Mouse (Mus musculus) G1E (cell line): ENCODE data around the gene Armc8. TPM values are rescaled to one million over a fixed set of nuclear protein-coding genes. Genes with fewer than 3 reads are reported as not detected.

Experiments used
- ATAC-seq: 2 replicates; pipeline ENCODE4 v1.8.0; 2016; ENCODE audit warnings: mild to moderate bottlenecking; ENCODE audit not compliant: insufficient number of reproducible peaks, poor library complexity, low FRiP score, severe bottlenecking; ENCODE audit errors: extremely low read depth
- DNase-seq: peaks from one replicate; pipeline ENCODE4 v3.0.0; 2012; ENCODE audit warnings: low spot score
- H3K27me3 ChIP-seq: 2 replicates; pipeline ENCODE4 v1.6.1; 2012; ENCODE audit warnings: mild to moderate bottlenecking, low read length, inconsistent platforms; ENCODE audit not compliant: insufficient read depth
- H3K36me3 ChIP-seq: replicated peaks from 2 replicates; pipeline ENCODE3; 2012; ENCODE audit warnings: mild to moderate bottlenecking, inconsistent platforms
- H3K4me1 ChIP-seq: 2 replicates; pipeline ENCODE4 v1.6.1; 2012; ENCODE audit warnings: low read depth, low read length, inconsistent platforms, mixed read lengths; ENCODE audit not compliant: insufficient read depth
- H3K4me3 ChIP-seq: 2 replicates; pipeline ENCODE4 v1.5.1; 2012; ENCODE audit warnings: low read depth, mild to moderate bottlenecking, inconsistent platforms, low read length, moderate library complexity, mixed read lengths
- H3K9me3 ChIP-seq: replicated peaks from 2 replicates; pipeline ENCODE4 v1.6.1; 2012; ENCODE audit warnings: inconsistent platforms
- CTCF ChIP-seq: IDR thresholded peaks from 2 replicates; pipeline ENCODE4 v1.5.1; 2012; ENCODE audit warnings: low read depth, low read length, inconsistent platforms, mixed read lengths
- GATA1 ChIP-seq: IDR thresholded peaks from 2 replicates; pipeline ENCODE4 v1.6.1; 2012; ENCODE audit warnings: borderline replicate concordance, low read length, inconsistent platforms, mixed read lengths
- GATA2 ChIP-seq: IDR thresholded peaks from 2 replicates; pipeline ENCODE4 v1.6.1; 2012; ENCODE audit warnings: low read depth, low read length, inconsistent platforms, borderline replicate concordance
- POLR2AphosphoS5 ChIP-seq: IDR thresholded peaks from 2 replicates; pipeline ENCODE4 v1.6.1; 2012; ENCODE audit warnings: low read depth, low read length, inconsistent platforms; ENCODE audit not compliant: insufficient replicate concordance
- TAL1 ChIP-seq: conservative IDR thresholded peaks from 2 replicates; pipeline ENCODE4 v1.6.1; 2012; ENCODE audit warnings: low read depth, low read length, inconsistent platforms, mixed read lengths
- polyA plus RNA-seq: library from polyadenylated mRNA; stranded (reverse); fragments of >175 nt; gene quantifications from 2 replicates; pipeline ENCODE4 v1.2.3, GENCODE M21; 2012
- total RNA-seq, 2 experiments: library from RNA; stranded (forward) in 1 of 2; stranded (reverse) in 1 of 2; fragments of 200-1000 nt in 1 of 2; fragments of >200 nt in 1 of 2; fragmentation: Nextera tagmentation in 1 of 2; gene quantifications; 2 replicates each; pipeline ENCODE4 v1.2.3; 2014 to 2017

Gene Armc8
- total and polyA plus RNA-seq, 3 experiments = 3.6 to 29.1 (median 27.8) TPM

DNA sequence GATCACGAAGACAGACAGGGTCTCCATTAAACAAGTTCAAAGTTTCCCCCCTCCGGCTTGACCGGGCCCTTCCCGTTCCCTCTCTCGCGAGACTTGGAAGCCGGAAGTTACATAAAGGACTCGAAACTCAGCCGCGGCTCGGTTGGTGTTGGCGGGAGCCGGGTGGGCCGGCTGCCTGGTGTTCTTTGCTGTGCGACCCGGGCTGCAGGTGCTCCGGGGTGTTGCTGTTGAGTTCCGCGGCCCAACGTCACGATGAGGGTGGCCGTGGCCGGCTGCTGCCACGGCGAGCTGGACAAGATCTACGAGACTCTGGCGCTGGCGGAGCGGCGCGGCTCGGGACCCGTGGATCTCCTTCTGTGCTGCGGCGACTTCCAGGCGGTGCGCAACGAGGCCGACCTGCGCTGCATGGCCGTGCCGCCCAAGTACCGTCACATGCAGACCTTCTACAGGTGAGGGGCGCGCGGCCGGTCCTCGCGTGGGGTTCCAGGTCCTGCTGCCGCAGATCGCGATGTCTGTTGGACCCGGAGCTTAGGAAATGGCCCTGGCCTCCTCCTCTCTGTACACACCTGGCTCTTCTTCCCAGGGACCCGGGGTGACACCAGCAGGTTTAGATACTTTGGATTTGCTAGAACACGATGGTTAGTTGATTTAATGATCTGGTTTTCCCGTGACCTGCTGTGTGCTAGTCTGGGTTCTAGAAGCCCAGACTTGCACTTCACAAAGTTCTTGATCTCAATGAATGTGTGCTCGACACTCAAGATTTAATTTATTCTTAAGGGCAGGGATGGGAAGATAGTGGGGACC, 7.2 kb upstream of the Armc8 start, which contains the start of gene Dbr1:
Gene Dbr1 (plus strand): TSS at position 123 of the 804 bp plus-strand sequence.
- H3K27me3 ChIP-seq = no peaks in the 10 kb centered on the region
- no peaks in the 10 kb centered on the region for H3K9me3 ChIP-seq
- ATAC-seq (peak; percentile 95), DNase-seq (peak; percentile 92)
- H3K36me3 ChIP-seq = peaks cover 31% of the 10 kb centered on the region
- peaks cover 23% of the 10 kb centered on the region for H3K4me1 ChIP-seq
- peak within 1 kb of the TSS; percentile 100 for H3K4me3 ChIP-seq
- TF ChIP-seq GATA2 (no peak), TAL1 (no peak), GATA1 (no peak), CTCF (no peak), POLR2AphosphoS5 (no peak)

DNA sequence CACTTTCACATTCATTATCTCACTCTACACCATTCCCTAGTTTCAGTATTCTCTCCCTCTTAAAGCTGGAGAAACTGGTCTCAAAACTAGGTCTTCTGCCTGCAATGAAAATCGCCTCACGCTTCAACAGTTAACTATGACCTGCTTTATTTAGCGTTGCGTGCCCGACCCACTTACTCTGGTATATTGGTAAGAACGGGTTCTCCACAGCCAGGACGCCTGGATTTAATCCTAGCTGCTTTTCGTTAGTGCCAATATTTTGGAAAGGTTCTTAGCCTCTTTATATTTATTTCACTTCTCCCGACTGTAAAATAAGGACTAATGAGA, 335 bp upstream of the Armc8 start:
- H3K4me1 ChIP-seq = peaks cover 12% of the 10 kb centered on the region
- DNase-seq (no peak), ATAC-seq (peak; percentile 24; the same call in 1 of the 2 replicates)
- H3K4me3 ChIP-seq = peak overlapping the region; percentile 94
- peaks cover 5% of the 10 kb centered on the region for H3K36me3 ChIP-seq
- no peaks in the 10 kb centered on the region for H3K9me3 ChIP-seq
- TF ChIP-seq TAL1 (no peak), CTCF (no peak), GATA2 (no peak), POLR2AphosphoS5 (no peak), GATA1 (no peak)
- no peaks in the 10 kb centered on the region for H3K27me3 ChIP-seq

DNA sequence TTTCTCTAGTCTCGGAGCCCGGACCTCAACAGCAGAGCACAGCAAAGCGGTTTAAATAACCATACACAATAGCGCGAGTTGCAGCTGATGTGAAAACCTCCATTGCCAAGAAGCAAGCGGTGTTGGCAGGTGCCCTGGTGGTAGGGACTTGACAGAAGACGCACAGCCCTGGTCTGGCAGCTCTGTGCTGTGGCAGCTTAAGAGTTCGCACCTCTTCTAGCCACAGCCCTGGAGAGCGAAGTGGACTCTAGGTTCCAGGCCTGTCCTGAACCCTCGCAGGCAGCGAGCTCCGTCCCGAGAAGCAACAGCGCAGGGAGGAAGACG, 714 bp downstream of the Armc8 start:
- DNase-seq (no peak), ATAC-seq (no peak)
- H3K4me3 ChIP-seq = peak overlapping the region; percentile 94
- H3K36me3 ChIP-seq = peaks cover 5% of the 10 kb centered on the region
- TF ChIP-seq POLR2AphosphoS5 = no peak
- TF ChIP-seq TAL1 = no peak
- TF ChIP-seq GATA1 = no peak
- TF ChIP-seq GATA2 = no peak
- no peak for TF ChIP-seq CTCF
- no peaks in the 10 kb centered on the region for H3K9me3 ChIP-seq
- no peaks in the 10 kb centered on the region for H3K27me3 ChIP-seq
- peaks cover 19% of the 10 kb centered on the region for H3K4me1 ChIP-seq

DNA sequence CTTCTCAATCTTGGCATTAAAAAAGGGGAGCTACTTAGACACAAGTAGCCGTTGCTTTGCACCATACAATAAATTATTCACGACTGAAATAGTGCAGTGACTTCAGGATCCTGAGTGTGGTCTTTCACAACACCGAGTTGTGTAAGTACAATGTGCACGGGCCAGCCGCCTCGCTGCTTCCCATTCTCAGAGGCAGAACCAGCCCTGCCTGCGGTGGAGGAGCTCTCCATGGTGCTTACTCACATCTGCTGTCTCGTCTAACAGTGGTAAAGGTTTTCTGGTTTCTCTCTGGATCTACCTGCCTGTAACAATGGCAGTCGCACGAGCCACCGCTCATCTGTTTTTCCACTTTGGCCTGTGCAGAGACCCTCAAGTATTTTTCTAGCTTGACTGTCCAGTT, 5.0 kb downstream of the Armc8 start:
- peaks cover 28% of the 10 kb centered on the region for H3K4me1 ChIP-seq
- H3K27me3 ChIP-seq = no peaks in the 10 kb centered on the region
- H3K9me3 ChIP-seq = no peaks in the 10 kb centered on the region
- TF ChIP-seq TAL1 = no peak
- TF ChIP-seq POLR2AphosphoS5 = no peak
- TF ChIP-seq GATA1 = no peak
- no peak for TF ChIP-seq CTCF
- TF ChIP-seq GATA2 = no peak
- DNase-seq (peak; percentile 43), ATAC-seq (peak; percentile 57)
- no peak overlapping the region for H3K4me3 ChIP-seq
- peaks cover 5% of the 10 kb centered on the region for H3K36me3 ChIP-seq

DNA sequence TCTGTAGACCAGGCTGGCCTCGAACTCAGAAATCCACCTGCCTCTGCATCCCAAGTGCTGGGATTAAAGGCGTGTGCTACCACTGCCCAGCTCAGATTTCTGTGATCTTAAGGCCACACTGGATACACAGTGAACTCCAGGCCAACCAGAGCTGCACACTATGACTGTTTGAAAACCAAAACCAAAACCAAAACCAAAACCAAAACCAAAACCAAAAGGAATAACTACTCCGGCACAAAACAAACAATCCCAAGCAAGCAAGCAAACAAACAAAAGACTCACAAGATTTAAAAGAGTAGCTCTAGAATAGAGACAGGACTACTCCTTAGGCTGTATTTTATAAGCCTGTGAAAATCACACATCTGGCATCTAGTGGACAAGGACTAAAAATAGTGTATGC, 8.3 kb downstream of the Armc8 start:
- DNase-seq (no peak), ATAC-seq (no peak)
- H3K9me3 ChIP-seq = no peaks in the 10 kb centered on the region
- H3K36me3 ChIP-seq = peaks cover 5% of the 10 kb centered on the region
- H3K4me1 ChIP-seq = peaks cover 30% of the 10 kb centered on the region
- H3K4me3 ChIP-seq = no peak overlapping the region; the same call in 1 of the 2 replicates
- no peaks in the 10 kb centered on the region for H3K27me3 ChIP-seq
- no peak for TF ChIP-seq POLR2AphosphoS5
- no peak for TF ChIP-seq TAL1
- TF ChIP-seq CTCF = no peak
- TF ChIP-seq GATA2 = no peak
- TF ChIP-seq GATA1 = no peak

DNA sequence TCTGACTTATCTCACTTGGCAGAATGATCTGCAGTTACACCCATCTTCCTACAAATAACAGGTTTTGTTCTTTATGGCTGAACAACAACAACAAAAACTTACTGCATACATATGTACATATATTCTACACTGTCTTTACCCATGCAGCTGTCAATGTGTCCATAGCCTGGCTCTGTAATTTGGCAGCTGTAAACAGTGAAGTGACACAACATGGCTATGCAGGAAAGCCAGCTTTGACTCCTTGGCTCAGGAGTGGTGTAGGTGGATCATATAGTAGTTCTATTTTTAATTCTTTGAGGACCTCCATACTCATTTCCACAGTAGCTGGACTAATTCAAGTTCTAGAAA, 9.2 kb downstream of the Armc8 start:
- TF ChIP-seq CTCF (no peak), GATA2 (no peak), TAL1 (no peak), POLR2AphosphoS5 (no peak), GATA1 (no peak)
- H3K4me3 ChIP-seq = peak overlapping the region; percentile 17; the same call in 1 of the 2 replicates

More for the DNA sequence above, 9.2 kb downstream of the Armc8 start:
- ATAC-seq (peak; percentile 46; the same call in 1 of the 2 replicates), DNase-seq (no peak)
- H3K9me3 ChIP-seq = no peaks in the 10 kb centered on the region
- H3K36me3 ChIP-seq = peaks cover 5% of the 10 kb centered on the region
- peaks cover 33% of the 10 kb centered on the region for H3K4me1 ChIP-seq
- no peaks in the 10 kb centered on the region for H3K27me3 ChIP-seq
